Mouse (Mus musculus) intestine, embryonic 16.5 days (tissue): ENCODE results near the gene Shq1. TPM values are rescaled to one million over a fixed set of nuclear protein-coding genes. Genes with fewer than 3 reads are reported as not detected.
A peak's percentile ranks its signal among the peaks of the same experiment; 100 is the strongest.

Experiments
- ATAC-seq: fragments of 200-750 bp; cut with Nextera tagmentation; 2 replicates; pipeline ENCODE4 v1.8.0; 2017; ENCODE audit warnings: moderate TSS enrichment, moderate library complexity
- H3K27ac ChIP-seq: fragments of 300-500 bp; sonication (generic); 2 replicates; pipeline ENCODE4 v1.5.1; 2014; ENCODE audit warnings: mild to moderate bottlenecking, low read length
- H3K27me3 ChIP-seq: fragments of 300-500 bp; sonication (generic); replicated peaks from 2 replicates; pipeline ENCODE4 v1.6.1; 2014; ENCODE audit warnings: low read length, control low read depth, mixed read lengths; ENCODE audit not compliant: control insufficient read depth, insufficient read depth
- H3K36me3 ChIP-seq: fragments of 300-500 bp; sonication (generic); 2 replicates; pipeline ENCODE4 v1.6.1; 2014; ENCODE audit warnings: low read length, control low read depth; ENCODE audit not compliant: control insufficient read depth, insufficient read depth
- H3K4me1 ChIP-seq: fragments of 300-500 bp; sonication (generic); 2 replicates; pipeline ENCODE4 v1.6.1; 2014; ENCODE audit warnings: low read length, control low read depth, mixed read lengths; ENCODE audit not compliant: control insufficient read depth, insufficient read depth
- H3K4me2 ChIP-seq: fragments of 300-500 bp; sonication (generic); 2 replicates; pipeline ENCODE4 v1.6.1; 2014; ENCODE audit warnings: low read depth, low read length, control low read depth
- H3K4me3 ChIP-seq: fragments of 300-500 bp; sonication (generic); 2 replicates; pipeline ENCODE4 v1.5.1; 2014; ENCODE audit warnings: mild to moderate bottlenecking, low read length
- H3K9ac ChIP-seq: fragments of 300-500 bp; sonication (generic); 2 replicates; pipeline ENCODE4 v1.6.1; 2014; ENCODE audit warnings: low read depth, low read length
- H3K9me3 ChIP-seq: fragments of 300-500 bp; sonication (generic); 2 replicates; pipeline ENCODE4 v1.6.1; 2016; ENCODE audit warnings: low read length, control low read depth; ENCODE audit not compliant: control insufficient read depth
- WGBS: fragments of 180-500 bp; shearing (Covaris S2); extraction: QIAGEN DNeasy Blood & Tissue Kit; methylation state at CpG from one replicate; pipeline ENCODE4 v1.1.7; 2014; 5-methylcytosine and 5-hydroxymethylcytosine counted together
- polyA plus RNA-seq: library from polyadenylated mRNA; unstranded; fragments of >200 nt; fragmentation: Nextera tagmentation; extraction: Ambion mirVana; gene quantifications from 2 replicates; pipeline ENCODE4 v1.2.1, GENCODE M21; 2015

The Shq1 gene
- polyA plus RNA-seq, 1 experiment from 2014 or later: 17.8 TPM

GRCm38 (mm10) chr6:100576171-100576570 is 94.8 kb downstream of the Shq1 start:
- no peaks in the 10 kb centered on the region for H3K4me1 ChIP-seq
- H3K27ac ChIP-seq: no peak overlapping the region
- 43% methylated on average over 6 of the region's 6 CpGs for WGBS
- H3K27me3 ChIP-seq: no peaks in the 10 kb centered on the region
- no peak overlapping the region for H3K9ac ChIP-seq
- no peaks in the 10 kb centered on the region for H3K36me3 ChIP-seq
- H3K4me3 ChIP-seq: no peak overlapping the region
- H3K4me2 ChIP-seq: no peak overlapping the region
- no peak for ATAC-seq
- H3K9me3 ChIP-seq: no peaks in the 10 kb centered on the region

DNA sequence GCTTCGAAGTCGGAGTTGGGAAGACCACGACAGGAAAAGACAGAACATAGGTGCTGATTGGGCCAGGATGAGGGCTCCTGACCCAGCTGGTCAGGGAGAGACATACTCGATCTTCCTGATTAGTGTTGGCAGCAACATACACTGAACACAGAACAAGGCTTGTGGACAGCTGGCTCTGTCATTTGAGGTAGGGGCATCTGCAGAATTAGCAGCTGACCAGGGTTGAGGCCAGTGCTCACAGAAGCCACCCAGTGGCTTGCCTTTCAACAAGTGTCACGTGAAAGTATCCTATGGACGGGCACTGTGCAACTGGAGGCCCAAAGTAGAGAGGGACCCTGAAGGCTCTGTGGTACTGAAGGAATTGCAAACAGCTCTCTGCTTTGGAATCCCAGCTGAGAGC is 104.2 kb downstream of the Shq1 start:
- no peak for ATAC-seq
- H3K9me3 ChIP-seq: no peaks in the 10 kb centered on the region
- H3K9ac ChIP-seq: no peak overlapping the region
- no peak overlapping the region for H3K4me2 ChIP-seq
- 72% methylated on average over 6 of the region's 6 CpGs for WGBS
- H3K4me3 ChIP-seq: no peak overlapping the region
- H3K4me1 ChIP-seq: peaks cover 15% of the 10 kb centered on the region
- H3K36me3 ChIP-seq: no peaks in the 10 kb centered on the region
- no peaks in the 10 kb centered on the region; the same call in 1 of the 2 replicates for H3K27me3 ChIP-seq
- H3K27ac ChIP-seq: no peak overlapping the region

GRCm38 (mm10) chr6:100564516-100564915 is 106.4 kb downstream of the Shq1 start:
- H3K4me2 ChIP-seq: no peak overlapping the region
- no peak overlapping the region for H3K27ac ChIP-seq
- H3K4me1 ChIP-seq: peaks cover 15% of the 10 kb centered on the region
- H3K27me3 ChIP-seq: no peaks in the 10 kb centered on the region; the same call in 1 of the 2 replicates
- ATAC-seq: no peak
- H3K36me3 ChIP-seq: no peaks in the 10 kb centered on the region
- no peak overlapping the region for H3K4me3 ChIP-seq
- H3K9me3 ChIP-seq: no peaks in the 10 kb centered on the region
- H3K9ac ChIP-seq: no peak overlapping the region
- 65% methylated on average over 4 of the region's 4 CpGs for WGBS

- WGBS: 6% methylated on average over 38 of the region's 38 CpGs
- no peaks in the 10 kb centered on the region for H3K36me3 ChIP-seq
- peaks cover 15% of the 10 kb centered on the region for H3K4me1 ChIP-seq
- peak; percentile 96 for ATAC-seq
- peak overlapping the region; percentile 55 for H3K4me3 ChIP-seq
- H3K9ac ChIP-seq: peak overlapping the region; percentile 71
- no peaks in the 10 kb centered on the region for H3K9me3 ChIP-seq
- no peaks in the 10 kb centered on the region; the same call in 1 of the 2 replicates for H3K27me3 ChIP-seq
- no peak overlapping the region for H3K27ac ChIP-seq
- H3K4me2 ChIP-seq: peak overlapping the region; percentile 100
Observed at GRCm38 (mm10) chr6:100563552-100564341, 107.2 kb downstream of the Shq1 start.

DNA sequence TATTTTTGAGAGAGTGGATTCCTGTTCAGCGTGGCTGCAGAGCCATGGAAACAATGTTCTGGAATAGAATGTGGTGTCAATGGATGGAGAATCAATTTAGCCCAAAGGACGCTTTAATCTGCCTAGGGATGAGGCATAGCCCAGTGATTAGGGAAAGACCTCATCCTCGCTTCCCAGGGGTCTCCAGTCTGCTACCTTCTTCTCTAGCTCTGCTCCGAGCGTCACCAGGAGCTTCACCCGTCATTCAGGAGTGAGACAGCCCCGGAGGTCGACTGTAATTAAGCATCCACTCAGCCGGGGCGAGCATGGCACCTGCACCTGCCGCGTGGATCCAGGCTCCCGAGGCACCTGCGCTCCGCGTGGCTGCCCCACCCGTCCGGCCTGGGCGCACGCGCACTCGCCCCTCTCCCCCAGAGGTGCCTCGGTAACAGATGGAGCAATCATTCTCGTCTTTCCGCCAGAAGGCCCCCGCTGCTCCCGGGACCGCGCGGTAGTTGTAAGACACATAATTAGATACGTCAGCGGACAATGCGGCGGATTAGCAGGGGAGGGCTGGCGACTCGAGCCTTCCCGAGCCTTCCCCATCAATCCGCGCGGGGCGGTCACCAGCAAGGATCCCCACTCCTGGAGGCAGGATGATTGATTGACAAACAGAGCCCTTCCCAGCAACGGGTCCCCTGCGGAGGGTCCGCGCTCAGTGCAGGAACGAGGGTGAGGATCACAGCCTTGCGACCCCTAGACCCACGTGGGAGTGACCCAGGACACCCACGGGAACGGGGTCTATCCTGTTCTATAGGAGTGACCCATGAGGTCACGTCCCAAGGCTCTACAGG is 108.0 kb downstream of the Shq1 start:
- 1% methylated on average over 51 of the region's 51 CpGs for WGBS
- H3K9ac ChIP-seq: peak overlapping the region; percentile 71
- no peaks in the 10 kb centered on the region; the same call in 1 of the 2 replicates for H3K27me3 ChIP-seq
- H3K4me2 ChIP-seq: peak overlapping the region; percentile 100
- no peak overlapping the region for H3K27ac ChIP-seq
- peak overlapping the region; percentile 55 for H3K4me3 ChIP-seq
- H3K36me3 ChIP-seq: no peaks in the 10 kb centered on the region
- H3K4me1 ChIP-seq: peaks cover 15% of the 10 kb centered on the region
- ATAC-seq: peak; percentile 38
- H3K9me3 ChIP-seq: no peaks in the 10 kb centered on the region

- no peak overlapping the region for H3K4me2 ChIP-seq
- no peak for ATAC-seq
- H3K27ac ChIP-seq: no peak overlapping the region
- no peak overlapping the region for H3K9ac ChIP-seq
- H3K27me3 ChIP-seq: no peaks in the 10 kb centered on the region; the same call in 1 of the 2 replicates
- H3K4me3 ChIP-seq: no peak overlapping the region
- no peaks in the 10 kb centered on the region for H3K36me3 ChIP-seq
- no peaks in the 10 kb centered on the region for H3K9me3 ChIP-seq
- WGBS: 59% methylated on average over 8 of the region's 8 CpGs
- peaks cover 6% of the 10 kb centered on the region for H3K4me1 ChIP-seq
Observed at GRCm38 (mm10) chr6:100558057-100558456, 112.9 kb downstream of the Shq1 start.

DNA sequence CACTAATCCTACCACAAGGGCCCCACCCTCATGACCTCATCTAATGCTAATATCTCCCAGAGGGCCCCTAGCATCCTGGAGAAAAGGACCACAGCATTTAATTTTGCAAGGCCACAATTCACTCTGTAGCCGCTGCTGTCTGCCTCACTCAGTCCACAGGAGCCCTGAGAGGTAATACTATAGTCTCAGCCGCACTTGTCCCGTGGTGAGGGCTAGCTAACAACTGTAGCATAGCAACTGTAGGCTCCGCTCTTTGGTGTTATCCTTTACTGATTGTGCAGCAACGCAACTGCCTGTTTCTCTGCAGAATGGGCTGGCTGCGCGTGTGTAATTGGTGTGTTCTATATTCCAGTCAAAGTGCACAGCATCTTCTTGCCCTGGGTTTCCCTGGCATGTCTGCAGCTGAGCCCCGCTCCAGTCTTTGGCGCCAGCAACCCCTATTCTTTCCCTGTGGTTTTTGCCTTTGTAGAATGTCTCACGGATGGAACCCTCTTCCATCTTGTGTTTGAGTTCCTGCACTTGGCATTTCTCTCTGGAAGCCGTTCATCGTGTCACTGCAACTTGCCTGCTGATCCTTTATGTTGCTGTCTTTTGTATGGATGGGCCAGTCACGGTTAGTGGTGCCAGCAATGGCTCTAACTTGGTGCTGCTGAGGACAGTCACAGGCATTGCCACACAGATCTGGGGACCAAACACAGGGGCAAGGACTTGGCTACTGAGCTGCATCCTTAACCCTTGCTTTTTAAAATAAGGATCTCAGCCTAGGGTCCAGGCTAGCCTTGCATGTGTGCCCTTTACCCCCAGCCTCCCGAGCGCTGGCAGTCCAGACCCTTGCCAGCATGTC is 128.6 kb downstream of the Shq1 start:
- H3K9ac ChIP-seq: no peak overlapping the region
- WGBS: 70% methylated on average over 15 of the region's 15 CpGs
- ATAC-seq: no peak
- H3K4me2 ChIP-seq: no peak overlapping the region
- H3K36me3 ChIP-seq: no peaks in the 10 kb centered on the region
- H3K4me3 ChIP-seq: no peak overlapping the region
- no peaks in the 10 kb centered on the region for H3K27me3 ChIP-seq
- no peaks in the 10 kb centered on the region for H3K9me3 ChIP-seq
- no peak overlapping the region for H3K27ac ChIP-seq
- H3K4me1 ChIP-seq: no peaks in the 10 kb centered on the region

DNA sequence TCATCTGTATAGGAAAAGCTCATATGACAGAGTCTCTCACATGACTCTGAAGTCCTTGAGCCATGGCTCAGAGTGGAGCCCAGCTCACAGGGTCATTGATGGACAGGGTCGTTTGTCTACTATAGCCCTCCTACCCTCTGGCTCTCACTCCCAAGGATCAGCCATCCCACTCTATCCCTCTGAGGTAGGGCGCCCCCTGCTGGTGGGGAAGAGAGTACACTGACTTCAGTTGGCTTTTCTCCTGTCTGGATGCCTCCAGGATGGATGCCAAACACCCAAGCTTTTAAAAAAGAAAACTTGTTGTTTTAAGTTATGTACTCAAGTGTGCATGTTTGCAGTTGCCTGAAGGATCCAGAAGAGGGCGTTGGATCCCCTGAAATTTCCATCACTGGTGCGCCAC is 131.3 kb downstream of the Shq1 start:
- Histone ChIP-seq H3K4me3 (no peak overlapping the region), H3K4me1 (no peaks in the 10 kb centered on the region), H3K9me3 (no peaks in the 10 kb centered on the region), H3K36me3 (no peaks in the 10 kb centered on the region), H3K4me2 (no peak overlapping the region), H3K9ac (no peak overlapping the region), H3K27ac (no peak overlapping the region), H3K27me3 (no peaks in the 10 kb centered on the region)
- no peak for ATAC-seq
- WGBS: 47% methylated on average over 4 of the region's 4 CpGs

DNA sequence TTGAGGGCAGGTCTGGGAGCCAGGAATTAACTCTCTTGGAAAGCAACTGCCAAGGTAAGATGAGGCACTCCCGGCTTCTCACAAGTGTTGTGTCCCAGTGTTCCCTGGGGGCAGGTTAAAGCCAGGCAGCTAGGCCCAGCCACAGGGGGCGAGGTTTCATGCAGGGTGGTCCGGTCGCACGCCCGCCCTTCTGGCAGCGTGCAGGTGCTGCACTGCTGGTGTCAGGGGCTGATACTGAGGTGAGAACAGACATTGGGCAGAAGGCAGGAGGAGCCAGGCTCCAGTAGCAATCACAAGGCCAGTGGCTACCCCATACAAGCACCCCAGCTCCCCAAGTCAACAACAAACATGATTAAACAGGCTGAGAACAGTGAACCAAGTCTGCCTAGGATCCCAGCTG is 132.4 kb downstream of the Shq1 start:
- Histone ChIP-seq H3K9ac (no peak overlapping the region), H3K36me3 (no peaks in the 10 kb centered on the region), H3K4me2 (no peak overlapping the region), H3K4me1 (no peaks in the 10 kb centered on the region), H3K4me3 (no peak overlapping the region), H3K27ac (no peak overlapping the region), H3K9me3 (no peaks in the 10 kb centered on the region), H3K27me3 (no peaks in the 10 kb centered on the region)
- peak; percentile 18 for ATAC-seq
- 60% methylated on average over 7 of the region's 7 CpGs for WGBS
